Mouse (Mus musculus) urinary bladder, postnatal 25 days (tissue): Measurements from ENCODE around the gene Vmn1r176.
"Not testable (repeated sequence)": the region's sequence is repeated elsewhere in the genome, so short reads cannot be mapped to it uniquely, and the experiment has no call there.

Source experiments
- DNase-seq: peaks from one replicate; pipeline ENCODE4 v3.0.0; 2022; ENCODE audit warnings: low spot score

Gene Vmn1r176

GRCm38 (mm10) chr7:23837272-23837671 lies at the start of gene Vmn1r176:
Gene Vmn1r176, minus strand, starts transcription at chr7:23837372.
- not testable (repeated sequence) for DNase-seq

GRCm38 (mm10) chr7:23876918-23877317 lies 39.7 kb upstream of the Vmn1r176 start:
- DNase-seq: not testable (repeated sequence)

- DNase-seq: not testable (repeated sequence)
These were observed 29.2 kb upstream of the Vmn1r176 start, which contains the start of gene Vmn1r177 for GRCm38 (mm10) chr7:23866349-23866748. Gene Vmn1r177, minus strand, starts transcription at chr7:23866449.

GRCm38 (mm10) chr7:23810543-23810942 lies 26.6 kb downstream of the Vmn1r176 start, which contains the start of gene Vmn1r175:
Gene Vmn1r175, minus strand, starts transcription at chr7:23810643.
- DNase-seq: not testable (repeated sequence)

GRCm38 (mm10) chr7:23784526-23784925 lies 52.6 kb downstream of the Vmn1r176 start:
- no peak for DNase-seq
